Mouse (Mus musculus) limb, embryonic 14.5 days (tissue): ENCODE measurements around the gene Pdcd2l. TPM values are rescaled to one million over a fixed set of nuclear protein-coding genes. Genes with fewer than 3 reads are reported as not detected.
A peak's percentile ranks its signal among the peaks of the same experiment; 100 is the strongest.

Experiments used
- ATAC-seq: fragments of 200-750 bp; cut with Nextera tagmentation; 2 replicates; pipeline ENCODE4 v1.8.0; 2017; ENCODE audit warnings: low read depth, moderate number of reproducible peaks, moderate TSS enrichment; ENCODE audit not compliant: low FRiP score
- DNase-seq: peaks from one replicate; pipeline ENCODE4 v3.0.0-alpha.2; 2015; ENCODE audit warnings: low spot score
- H3K27ac ChIP-seq: fragments of 300-500 bp; sonication (generic); replicated peaks from 2 replicates; pipeline ENCODE4 v1.5.1; 2014; ENCODE audit warnings: low read depth, mild to moderate bottlenecking, low read length, moderate library complexity, mixed read lengths
- H3K27me3 ChIP-seq: fragments of 300-500 bp; sonication (generic); 2 replicates; pipeline ENCODE4 v1.6.1; 2014; ENCODE audit warnings: low read length, mixed read lengths; ENCODE audit not compliant: control insufficient read depth, insufficient read depth
- H3K36me3 ChIP-seq: fragments of 300-500 bp; sonication (generic); 2 replicates; pipeline ENCODE4 v1.6.1; 2014; ENCODE audit warnings: mild to moderate bottlenecking, low read length, moderate library complexity, mixed read lengths; ENCODE audit not compliant: control insufficient read depth, insufficient read depth
- H3K4me1 ChIP-seq: fragments of 300-500 bp; sonication (generic); 2 replicates; pipeline ENCODE4 v1.6.1; 2014; ENCODE audit warnings: antibody characterized with exemption, low read length, mixed read lengths; ENCODE audit not compliant: control insufficient read depth, insufficient read depth
- H3K4me2 ChIP-seq: fragments of 300-500 bp; sonication (generic); replicated peaks from 2 replicates; pipeline ENCODE4 v1.6.1; 2014; ENCODE audit warnings: low read depth, mild to moderate bottlenecking, low read length, moderate library complexity; ENCODE audit not compliant: severe bottlenecking
- H3K4me3 ChIP-seq: fragments of 300-500 bp; sonication (generic); replicated peaks from 2 replicates; pipeline ENCODE4 v1.5.1; 2014; ENCODE audit warnings: low read length
- H3K9ac ChIP-seq: fragments of 300-500 bp; sonication (generic); 2 replicates; pipeline ENCODE4 v1.6.1; 2014; ENCODE audit warnings: mild to moderate bottlenecking, low read depth, low read length, moderate library complexity; ENCODE audit not compliant: severe bottlenecking
- H3K9me3 ChIP-seq: fragments of 300-500 bp; sonication (generic); 2 replicates; pipeline ENCODE4 v1.6.1; 2016; ENCODE audit warnings: low read length; ENCODE audit not compliant: control insufficient read depth
- POLR2A ChIP-seq: fragments of 200-500 bp; IDR thresholded peaks from 2 replicates; pipeline ENCODE4 v1.8.0; 2012; ENCODE audit warnings: inconsistent platforms, mild to moderate bottlenecking, moderate library complexity, borderline replicate concordance; ENCODE audit not compliant: insufficient read depth, insufficient read length; ENCODE audit errors: extremely low read depth
- WGBS: fragments of 180-500 bp; shearing (Covaris S2); extraction: QIAGEN DNeasy Blood & Tissue Kit; methylation state at CpG from one replicate; pipeline ENCODE4 v1.1.7; 2014; 5-methylcytosine and 5-hydroxymethylcytosine counted together
- polyA plus RNA-seq, 2 experiments: library from polyadenylated mRNA; depleted of rRNA in 1 of 2; stranded (reverse) in 1 of 2; unstranded in 1 of 2; fragments of >200 nt; fragmentation: Nextera tagmentation in 1 of 2; extraction: Ambion mirVana in 1 of 2; gene quantifications; 2 replicates each; pipeline versions ENCODE4 v1.2.1 to v1.2.3; 2012 to 2014

Pdcd2l gene
- polyA plus RNA-seq, 2 experiments = 44.5 to 57.1 TPM

DNA sequence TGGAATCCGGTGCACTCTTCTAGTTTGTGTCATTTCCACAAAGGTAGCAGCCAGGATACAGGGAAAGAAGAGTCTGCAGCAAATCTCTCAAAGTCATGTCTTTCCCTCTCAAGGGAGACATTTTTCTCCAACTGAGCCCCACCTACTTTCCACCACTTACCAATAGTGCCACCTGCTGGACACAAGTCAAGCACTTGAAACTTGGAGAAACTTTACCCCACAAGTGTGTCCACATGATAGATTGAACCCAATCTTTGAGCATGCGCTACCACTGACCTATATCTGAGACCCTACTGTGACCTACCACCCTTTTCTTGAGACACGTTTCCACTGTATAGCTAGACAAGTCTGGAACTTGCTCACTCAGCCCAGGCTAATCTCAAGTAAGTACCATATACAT is 1.9 kb upstream of the Pdcd2l start:
- no peak for ATAC-seq
- no peak overlapping the region for H3K27ac ChIP-seq
- TF ChIP-seq POLR2A = no peak
- H3K9ac ChIP-seq = no peak overlapping the region
- no peaks in the 10 kb centered on the region for H3K4me1 ChIP-seq
- H3K27me3 ChIP-seq = no peaks in the 10 kb centered on the region
- H3K36me3 ChIP-seq = peaks cover 29% of the 10 kb centered on the region
- H3K4me2 ChIP-seq = no peak overlapping the region
- H3K4me3 ChIP-seq = no peak overlapping the region
- 44% methylated on average over 3 of the region's 3 CpGs for WGBS
- H3K9me3 ChIP-seq = no peaks in the 10 kb centered on the region
- DNase-seq = no peak

DNA sequence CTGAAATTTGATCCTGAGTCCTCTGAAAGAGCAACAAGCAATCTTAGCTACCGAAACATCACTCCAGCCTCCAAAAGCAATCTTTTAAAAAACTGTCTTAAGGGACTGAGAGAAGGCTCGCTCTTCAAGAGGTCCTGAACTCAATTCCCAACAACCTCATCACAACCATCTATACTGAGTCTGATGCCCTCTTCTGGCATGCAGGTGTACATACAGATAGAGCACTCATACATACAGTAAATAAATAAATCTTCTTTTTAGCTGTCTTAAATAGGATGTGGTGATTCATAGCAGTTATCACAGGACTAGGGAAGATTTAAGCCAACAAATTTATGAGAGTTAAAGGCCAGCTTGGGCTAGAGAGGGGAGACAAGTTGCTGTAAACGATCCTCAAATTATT is 829 bp downstream of the Pdcd2l start:
- TF ChIP-seq POLR2A = no peak
- ATAC-seq (no peak), DNase-seq (no peak)
- H3K27ac ChIP-seq = no peak overlapping the region
- no peaks in the 10 kb centered on the region for H3K27me3 ChIP-seq
- H3K36me3 ChIP-seq = peaks cover 18% of the 10 kb centered on the region
- H3K4me2 ChIP-seq = peak overlapping the region; percentile 78
- H3K9me3 ChIP-seq = no peaks in the 10 kb centered on the region
- H3K4me3 ChIP-seq = peak overlapping the region; percentile 92
- peak overlapping the region; percentile 89 for H3K9ac ChIP-seq
- no peaks in the 10 kb centered on the region for H3K4me1 ChIP-seq
- WGBS = 44% methylated on average over 3 of the region's 3 CpGs

DNA sequence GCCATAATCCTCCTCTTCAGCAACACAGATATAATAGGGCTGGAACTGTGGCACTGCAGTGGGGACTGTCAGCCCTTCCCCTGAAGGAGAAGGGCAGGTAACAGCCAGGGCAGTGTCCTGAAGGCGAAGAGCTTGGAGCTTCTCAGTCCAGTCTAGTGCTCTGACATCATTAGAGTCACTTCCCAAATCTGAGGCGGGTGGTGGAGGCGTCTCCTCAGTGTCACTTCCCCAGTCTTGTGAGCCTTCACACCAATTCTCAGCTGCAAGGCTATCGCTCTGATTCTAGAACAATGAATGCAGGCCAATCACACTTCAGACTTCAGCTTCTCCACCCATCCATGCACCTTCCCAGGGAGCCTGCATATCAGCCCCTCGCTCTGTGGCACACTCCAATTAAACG is 3.6 kb downstream of the Pdcd2l start:
- H3K27me3 ChIP-seq = no peaks in the 10 kb centered on the region
- H3K9me3 ChIP-seq = no peaks in the 10 kb centered on the region
- 94% methylated on average over 6 of the region's 6 CpGs for WGBS
- peaks cover 36% of the 10 kb centered on the region for H3K36me3 ChIP-seq
- H3K4me2 ChIP-seq = no peak overlapping the region
- no peaks in the 10 kb centered on the region for H3K4me1 ChIP-seq
- H3K4me3 ChIP-seq = no peak overlapping the region
- no peak for DNase-seq
- H3K9ac ChIP-seq = no peak overlapping the region
- no peak for TF ChIP-seq POLR2A
- H3K27ac ChIP-seq = no peak overlapping the region
- ATAC-seq = no peak

DNA sequence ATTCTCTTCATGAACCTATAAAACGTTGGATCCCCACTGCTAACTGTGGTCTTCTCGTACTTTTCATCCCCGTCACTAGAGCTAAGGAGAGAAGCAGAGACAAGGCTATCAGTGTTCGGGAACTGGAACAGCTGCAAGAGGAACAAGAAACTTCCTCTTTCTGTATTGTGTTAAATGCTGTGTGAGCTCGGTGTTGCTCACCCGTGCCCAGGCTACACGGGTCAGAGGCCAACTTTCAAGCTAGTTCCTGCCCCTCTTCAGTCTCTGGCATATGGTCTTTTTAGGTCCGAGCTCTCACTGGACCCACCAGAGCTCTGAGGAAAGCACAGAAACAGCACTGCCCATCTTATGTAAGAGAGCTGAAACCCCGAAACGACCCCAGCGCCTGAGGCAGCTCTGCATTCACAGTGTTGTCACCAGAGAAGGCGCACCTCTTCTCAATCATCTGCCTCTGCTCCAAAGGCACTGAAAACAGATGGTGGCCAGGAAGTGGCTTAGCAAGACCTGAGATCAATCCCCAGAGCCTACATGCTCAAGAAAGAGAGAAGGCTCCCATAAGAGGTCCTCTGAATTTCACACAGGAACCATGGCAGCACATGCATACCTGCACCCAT is 7.0 kb downstream of the Pdcd2l start:
- no peak overlapping the region for H3K4me3 ChIP-seq
- no peaks in the 10 kb centered on the region for H3K27me3 ChIP-seq
- no peaks in the 10 kb centered on the region for H3K9me3 ChIP-seq
- no peak for TF ChIP-seq POLR2A
- peaks cover 66% of the 10 kb centered on the region for H3K36me3 ChIP-seq
- DNase-seq = no peak
- H3K4me1 ChIP-seq = no peaks in the 10 kb centered on the region
- WGBS = 83% methylated on average over 12 of the region's 12 CpGs
- ATAC-seq = no peak
- no peak overlapping the region for H3K9ac ChIP-seq
- H3K27ac ChIP-seq = no peak overlapping the region
- no peak overlapping the region for H3K4me2 ChIP-seq

DNA sequence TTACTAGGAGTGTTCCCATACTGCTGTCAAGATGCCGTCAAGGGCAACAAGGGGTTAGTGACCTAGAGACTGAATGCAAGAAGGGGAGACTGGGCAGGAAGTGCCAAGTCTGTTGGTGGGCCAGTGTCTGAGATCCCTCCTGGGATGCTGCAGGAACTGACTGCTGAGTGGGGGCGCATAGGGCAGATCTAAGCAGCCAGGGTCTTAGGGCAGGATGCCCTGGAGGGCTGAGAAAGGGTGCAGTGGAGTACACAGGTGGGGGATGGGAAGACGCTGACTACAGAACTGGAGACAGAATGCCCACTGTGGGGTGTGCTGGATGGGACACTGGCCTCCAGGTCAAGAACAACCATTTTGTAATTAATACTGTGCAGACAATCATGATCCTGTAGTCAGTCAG is 12.7 kb downstream of the Pdcd2l start:
- TF ChIP-seq POLR2A = no peak
- no peaks in the 10 kb centered on the region for H3K9me3 ChIP-seq
- H3K36me3 ChIP-seq = peaks cover 47% of the 10 kb centered on the region
- H3K4me2 ChIP-seq = no peak overlapping the region
- DNase-seq (no peak), ATAC-seq (no peak)
- H3K4me3 ChIP-seq = no peak overlapping the region
- 79% methylated on average over 3 of the region's 3 CpGs for WGBS
- no peaks in the 10 kb centered on the region for H3K4me1 ChIP-seq
- H3K9ac ChIP-seq = no peak overlapping the region
- no peak overlapping the region for H3K27ac ChIP-seq
- H3K27me3 ChIP-seq = no peaks in the 10 kb centered on the region
